Mouse (Mus musculus) megakaryocyte, adult 5-6 weeks (primary cell): ENCODE measurements around the gene Ddb2. TPM values are rescaled to one million over a fixed set of nuclear protein-coding genes. Genes with fewer than 3 reads are reported as not detected.
A peak's percentile ranks its signal among the peaks of the same experiment; 100 is the strongest.
"Not testable (repeated sequence)": the region's sequence is repeated elsewhere in the genome, so short reads cannot be mapped to it uniquely, and the experiment has no call there.

Experiments
- ATAC-seq: 2 replicates; pipeline ENCODE4 v1.8.0; 2016; ENCODE audit warnings: mild to moderate bottlenecking, inconsistent platforms; ENCODE audit not compliant: poor library complexity, severe bottlenecking
- total RNA-seq, 2 experiments: library from RNA; stranded (forward) in 1 of 2; stranded (reverse) in 1 of 2; fragments of 153-499, 151-499 nt in 1 of 2; fragments of 221-1000, 200-1000 nt in 1 of 2; gene quantifications; 2 replicates each; pipeline versions ENCODE4 v1.2.3 to v1.2.4; 2015 to 2017

Ddb2 gene
- total RNA-seq, 2 experiments from 2014 or later: 7.3 to 7.7 TPM

GRCm38 (mm10) chr2:91256256-91257125, 19.7 kb upstream of the Ddb2 start:
- ATAC-seq: peak; percentile 45

GRCm38 (mm10) chr2:91255661-91256150, 18.9 kb upstream of the Ddb2 start, which contains the start of gene Pacsin3:
Gene Pacsin3 (plus strand): TSS chr2:91255954.
- no peak for ATAC-seq

- no peak for ATAC-seq
Measured at GRCm38 (mm10) chr2:91254725-91255380, 18.1 kb upstream of the Ddb2 start.

- no peak for ATAC-seq
Measured at GRCm38 (mm10) chr2:91252512-91252911, 15.7 kb upstream of the Ddb2 start.

GRCm38 (mm10) chr2:91252001-91252400, 15.2 kb upstream of the Ddb2 start:
- ATAC-seq: no peak

- no peak for ATAC-seq
Measured at GRCm38 (mm10) chr2:91248366-91248765, 11.6 kb upstream of the Ddb2 start.

GRCm38 (mm10) chr2:91244557-91245228, 7.9 kb upstream of the Ddb2 start:
- no peak for ATAC-seq

GRCm38 (mm10) chr2:91243416-91243815, 6.6 kb upstream of the Ddb2 start:
- no peak for ATAC-seq

GRCm38 (mm10) chr2:91242547-91242946, 5.8 kb upstream of the Ddb2 start:
- ATAC-seq: peak; percentile 59

GRCm38 (mm10) chr2:91237511-91238080, 814 bp upstream of the Ddb2 start:
- ATAC-seq: not testable (repeated sequence)

- ATAC-seq: no peak
Measured at GRCm38 (mm10) chr2:91229735-91230134, 7.0 kb downstream of the Ddb2 start.

- no peak for ATAC-seq
Measured at GRCm38 (mm10) chr2:91223614-91224013, 13.2 kb downstream of the Ddb2 start.

GRCm38 (mm10) chr2:91220501-91220900, 16.3 kb downstream of the Ddb2 start:
- no peak for ATAC-seq

- ATAC-seq: no peak
Measured at GRCm38 (mm10) chr2:91217032-91217431, 19.8 kb downstream of the Ddb2 start.

GRCm38 (mm10) chr2:91213311-91213710, 23.5 kb downstream of the Ddb2 start:
- ATAC-seq: no peak

- ATAC-seq: 0 out of 2 replicates have a peak, but pooled peaks have one; percentile 21
Measured at GRCm38 (mm10) chr2:91206254-91206775, 30.5 kb downstream of the Ddb2 start.

GRCm38 (mm10) chr2:91202972-91203656, 33.7 kb downstream of the Ddb2 start:
- ATAC-seq: no peak

GRCm38 (mm10) chr2:91202222-91202971, 34.4 kb downstream of the Ddb2 start, which contains the start of the genes Nr1h3 and Acp2:
Gene Nr1h3 (minus strand): TSS chr2:91202834.
Gene Acp2 (plus strand): TSS chr2:91202885.
- ATAC-seq: peak; percentile 98

- no peak for ATAC-seq
Measured at GRCm38 (mm10) chr2:91198888-91199287, 37.9 kb downstream of the Ddb2 start.
